Mouse (Mus musculus) megakaryocyte, embryonic 14.5 days (primary cell): ENCODE data around the gene Tsen2. TPM values are rescaled to one million over a fixed set of nuclear protein-coding genes. Genes with fewer than 3 reads are reported as not detected.

Source experiments
- H3K27me3 ChIP-seq: replicated peaks from 2 replicates; pipeline ENCODE3; 2012; ENCODE audit warnings: inconsistent platforms
- H3K36me3 ChIP-seq: replicated peaks from 2 replicates; pipeline ENCODE3; 2012; ENCODE audit warnings: low read length, inconsistent platforms, mixed read lengths
- H3K4me1 ChIP-seq: 2 replicates; pipeline ENCODE4 v1.6.1; 2012; ENCODE audit warnings: inconsistent platforms
- H3K4me3 ChIP-seq: replicated peaks from 2 replicates; pipeline ENCODE3; 2012; ENCODE audit warnings: moderate library complexity, mild to moderate bottlenecking, inconsistent platforms
- H3K9me3 ChIP-seq: 2 replicates; pipeline ENCODE4 v1.6.1; 2012; ENCODE audit warnings: inconsistent platforms
- FLI1 ChIP-seq: IDR thresholded peaks from 2 replicates; pipeline ENCODE4 v1.6.1; 2012; ENCODE audit warnings: low read length, inconsistent platforms, mixed read lengths
- GATA1 ChIP-seq: IDR thresholded peaks from 3 replicates; pipeline ENCODE4 v1.6.1; 2012; ENCODE audit warnings: mixed read lengths, low read length, inconsistent platforms, borderline replicate concordance
- polyA plus RNA-seq: library from polyadenylated mRNA; stranded (reverse); fragments of >175 nt; gene quantifications from 2 replicates; pipeline ENCODE4 v1.2.3, GENCODE M21; 2012; ENCODE audit warnings: low replicate concordance; ENCODE audit not compliant: insufficient read depth

Tsen2 gene
- polyA plus RNA-seq = 3.2 and 5.5 TPM in 2 replicates

GRCm38 (mm10) chr6:115544442-115544970, at the start of gene Tsen2:
TSS of gene Tsen2 (plus strand) at chr6:115544664.
- Histone ChIP-seq H3K9me3 (no peaks in the 10 kb centered on the region), H3K4me1 (peaks cover 76% of the 10 kb centered on the region), H3K4me3 (peak within 1 kb of the TSS; percentile 97), H3K36me3 (peaks cover 27% of the 10 kb centered on the region), H3K27me3 (peaks cover 7% of the 10 kb centered on the region)
- TF ChIP-seq FLI1 (no peak), GATA1 (no peak)

- peaks cover 15% of the 10 kb centered on the region for H3K36me3 ChIP-seq
- no peak overlapping the region for H3K4me3 ChIP-seq
- no peaks in the 10 kb centered on the region for H3K9me3 ChIP-seq
- TF ChIP-seq FLI1 = no peak
- no peak for TF ChIP-seq GATA1
- H3K27me3 ChIP-seq = no peaks in the 10 kb centered on the region
- H3K4me1 ChIP-seq = peaks cover 73% of the 10 kb centered on the region
These were observed 44.9 kb upstream of the Tsen2 start for GRCm38 (mm10) chr6:115499540-115499939.

GRCm38 (mm10) chr6:115500234-115500633, 44.2 kb upstream of the Tsen2 start:
- Histone ChIP-seq H3K4me1 (peaks cover 75% of the 10 kb centered on the region), H3K27me3 (no peaks in the 10 kb centered on the region), H3K9me3 (no peaks in the 10 kb centered on the region), H3K4me3 (peak overlapping the region; percentile 64), H3K36me3 (peaks cover 13% of the 10 kb centered on the region)
- TF ChIP-seq FLI1 (no peak), GATA1 (no peak)

GRCm38 (mm10) chr6:115501131-115501530, 43.3 kb upstream of the Tsen2 start:
- Histone ChIP-seq H3K36me3 (peaks cover 8% of the 10 kb centered on the region), H3K27me3 (no peaks in the 10 kb centered on the region), H3K4me3 (peak overlapping the region; percentile 81), H3K9me3 (no peaks in the 10 kb centered on the region), H3K4me1 (peaks cover 75% of the 10 kb centered on the region)
- no peak for TF ChIP-seq FLI1
- no peak; the same call in 2 of the 3 replicates for TF ChIP-seq GATA1

- H3K27me3 ChIP-seq = no peaks in the 10 kb centered on the region
These were observed 41.4 kb upstream of the Tsen2 start for GRCm38 (mm10) chr6:115503038-115503437.

GRCm38 (mm10) chr6:115503549-115504159, 40.8 kb upstream of the Tsen2 start:
- peak overlapping the region; percentile 28 for H3K4me3 ChIP-seq
- peaks cover 15% of the 10 kb centered on the region for H3K36me3 ChIP-seq
- H3K9me3 ChIP-seq = peaks cover 10% of the 10 kb centered on the region
- peaks cover 83% of the 10 kb centered on the region for H3K4me1 ChIP-seq
- no peaks in the 10 kb centered on the region for H3K27me3 ChIP-seq
- TF ChIP-seq FLI1 (no peak), GATA1 (no peak)

More at GRCm38 (mm10) chr6:115503038-115503437, 41.4 kb upstream of the Tsen2 start:
- Histone ChIP-seq H3K36me3 (peaks cover 10% of the 10 kb centered on the region), H3K4me1 (peaks cover 83% of the 10 kb centered on the region), H3K4me3 (no peak overlapping the region), H3K9me3 (peaks cover 5% of the 10 kb centered on the region; the same call in 1 of the 2 replicates)
- TF ChIP-seq FLI1 (no peak), GATA1 (no peak)

- no peaks in the 10 kb centered on the region for H3K27me3 ChIP-seq
- peaks cover 14% of the 10 kb centered on the region for H3K9me3 ChIP-seq
- TF ChIP-seq FLI1 (no peak), GATA1 (no peak)
- H3K36me3 ChIP-seq = peaks cover 19% of the 10 kb centered on the region
- H3K4me1 ChIP-seq = peaks cover 78% of the 10 kb centered on the region
- no peak overlapping the region for H3K4me3 ChIP-seq
These were observed 40.3 kb upstream of the Tsen2 start for GRCm38 (mm10) chr6:115504160-115504558.

- Histone ChIP-seq H3K4me1 (peaks cover 76% of the 10 kb centered on the region), H3K4me3 (no peak overlapping the region), H3K9me3 (peaks cover 14% of the 10 kb centered on the region), H3K27me3 (no peaks in the 10 kb centered on the region), H3K36me3 (peaks cover 19% of the 10 kb centered on the region)
- no peak for TF ChIP-seq FLI1
- TF ChIP-seq GATA1 = no peak
These were observed 39.5 kb upstream of the Tsen2 start for GRCm38 (mm10) chr6:115504915-115505314.

GRCm38 (mm10) chr6:115506425-115506824, 38.0 kb upstream of the Tsen2 start:
- no peak overlapping the region for H3K4me3 ChIP-seq
- peaks cover 14% of the 10 kb centered on the region for H3K9me3 ChIP-seq
- peaks cover 76% of the 10 kb centered on the region for H3K4me1 ChIP-seq
- no peaks in the 10 kb centered on the region for H3K27me3 ChIP-seq
- H3K36me3 ChIP-seq = peaks cover 19% of the 10 kb centered on the region
- TF ChIP-seq FLI1 (no peak), GATA1 (no peak)

- no peak overlapping the region for H3K4me3 ChIP-seq
- peaks cover 56% of the 10 kb centered on the region for H3K4me1 ChIP-seq
- H3K9me3 ChIP-seq = peaks cover 12% of the 10 kb centered on the region
- H3K27me3 ChIP-seq = peaks cover 1% of the 10 kb centered on the region
- H3K36me3 ChIP-seq = peaks cover 15% of the 10 kb centered on the region
- TF ChIP-seq FLI1 (no peak), GATA1 (no peak)
These were observed 33.0 kb upstream of the Tsen2 start for GRCm38 (mm10) chr6:115511447-115511846.
